Mouse (Mus musculus): Measurements from ENCODE around the gene Stam2. TPM values are rescaled to one million over a fixed set of nuclear protein-coding genes. Genes with fewer than 3 reads are reported as not detected.
A peak's percentile ranks its signal among the peaks of the same experiment; 100 is the strongest.

Gene Stam2
- total RNA-seq, 2 experiments from 2014 or later: 16.8 to 18.1 TPM

DNA sequence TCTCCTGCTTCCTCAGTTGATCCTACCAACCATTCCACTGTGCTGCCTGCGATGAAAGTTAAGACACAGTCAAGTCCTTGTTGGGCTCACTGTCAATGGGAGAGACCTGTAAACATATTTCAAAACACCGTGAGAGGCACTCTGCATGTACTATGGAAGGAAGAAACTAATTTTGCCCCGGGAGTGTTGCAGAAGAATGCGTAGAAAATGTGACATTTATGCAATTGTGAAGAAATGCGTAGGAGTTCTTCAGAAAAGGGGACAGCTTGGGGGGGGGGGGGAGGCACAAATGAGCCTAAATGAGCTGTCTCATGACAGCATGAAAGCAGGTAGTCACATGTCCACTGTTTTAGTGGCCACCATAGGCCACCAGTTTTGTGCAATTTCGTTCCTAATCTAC, 90.5 kb downstream of the Stam2 start:
- no peak for DNase-seq

DNA sequence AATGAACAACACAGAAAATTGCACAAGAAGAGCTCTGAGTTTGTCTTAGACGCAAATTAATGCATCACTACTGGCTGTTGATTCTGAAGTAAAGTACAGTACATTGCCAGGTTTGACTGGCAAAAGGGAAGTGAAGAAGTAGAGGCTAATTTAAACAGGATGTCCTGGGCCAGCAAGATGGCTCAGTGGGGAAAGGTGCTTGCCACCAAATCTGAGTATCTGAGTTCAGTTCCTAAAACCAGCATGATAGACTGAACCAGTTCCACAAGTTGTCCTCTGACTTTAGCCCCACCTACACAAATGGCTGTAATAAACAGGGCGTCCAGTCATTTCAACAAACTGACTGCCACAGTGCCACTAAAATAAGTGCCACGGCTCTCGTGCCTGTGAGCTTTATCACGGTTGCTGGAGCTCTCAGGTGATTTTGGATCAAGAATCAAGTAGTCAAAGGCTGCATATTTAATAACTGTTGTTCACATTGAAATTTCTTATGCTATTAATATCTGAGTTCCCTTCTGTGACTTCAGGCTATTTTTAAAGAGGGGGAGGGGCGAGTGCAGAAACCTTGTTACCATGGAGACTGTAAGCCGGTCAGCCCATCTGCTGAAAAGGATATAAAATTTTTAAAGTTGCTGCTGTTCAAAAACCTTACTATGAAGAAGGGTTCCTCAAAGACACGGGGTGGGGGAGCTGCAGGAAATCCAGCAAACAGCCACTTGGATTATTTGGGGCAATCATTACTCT, 94.7 kb downstream of the Stam2 start:
- DNase-seq: peak; percentile 23 to 27

DNA sequence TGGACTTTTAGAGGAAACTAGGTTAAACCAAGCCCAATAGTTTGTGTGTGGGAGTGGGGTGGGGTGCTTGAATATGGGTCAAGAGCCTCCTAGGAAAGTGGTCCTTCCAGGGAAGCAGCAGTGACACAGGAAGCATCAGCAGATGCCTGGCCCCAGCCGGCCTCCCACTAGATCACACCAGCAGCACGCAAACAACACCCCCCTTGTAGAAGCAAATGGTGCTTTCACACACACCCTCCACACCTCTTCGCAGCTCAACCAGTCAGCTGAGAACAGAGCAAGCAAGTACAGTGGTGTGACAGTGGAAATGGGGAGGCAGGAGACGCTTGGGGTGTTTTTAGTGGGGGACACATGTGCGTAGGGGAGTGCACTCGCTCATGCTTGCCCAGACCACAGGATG, 98.4 kb downstream of the Stam2 start:
- no peak for DNase-seq

Other genes with a start within 250 kb of the Stam2 start
- gene Cacnb4, start 65.5 kb downstream of the Stam2 start, total RNA-seq (2021): under 1 TPM; 0.27 to 0.28 TPM
- 1 to 10 TPM; 5.8 to 6.7 TPM for gene Fmnl2, start 115.6 kb upstream of the Stam2 start, total RNA-seq (2021)